Mouse (Mus musculus) left cerebral cortex, adult 2 months (tissue): ENCODE results near the gene Ring1. TPM values are rescaled to one million over a fixed set of nuclear protein-coding genes. Genes with fewer than 3 reads are reported as not detected.

ENCODE experiments used
- DNase-seq, 2 experiments: peaks; one replicate each; pipeline ENCODE4 v3.0.0; 2021 to 2022; ENCODE audit warnings: low spot score in 2 of 2, mixed read lengths in 1 of 2; ENCODE audit errors: extremely low spot score in 1 of 2
- H3K27ac ChIP-seq: fragments of 200-600 bp; 2 replicates; pipeline ENCODE4 v1.8.1; 2022
- H3K4me3 ChIP-seq: fragments of 200-600 bp; 2 replicates; pipeline ENCODE4 v1.8.1; 2022
- CTCF ChIP-seq: fragments of 200-600 bp; IDR thresholded peaks from 2 replicates; pipeline ENCODE4 v1.8.1; 2022; ENCODE audit warnings: antibody characterized with exemption, mild to moderate bottlenecking, moderate library complexity
- intact Hi-C: fragments of 180-260 bp; cut with DNase I; formaldehyde crosslinking; loops from one replicate; pipeline ENCODE4 v1.15.1; 2025
- total RNA-seq, 2 experiments: library from RNA; stranded (reverse); gene quantifications; 2 replicates each; pipeline ENCODE4 v1.2.3; 2021

Gene Ring1
- total RNA-seq, 2 experiments from 2014 or later: 34.8 to 44.9 TPM

DNA sequence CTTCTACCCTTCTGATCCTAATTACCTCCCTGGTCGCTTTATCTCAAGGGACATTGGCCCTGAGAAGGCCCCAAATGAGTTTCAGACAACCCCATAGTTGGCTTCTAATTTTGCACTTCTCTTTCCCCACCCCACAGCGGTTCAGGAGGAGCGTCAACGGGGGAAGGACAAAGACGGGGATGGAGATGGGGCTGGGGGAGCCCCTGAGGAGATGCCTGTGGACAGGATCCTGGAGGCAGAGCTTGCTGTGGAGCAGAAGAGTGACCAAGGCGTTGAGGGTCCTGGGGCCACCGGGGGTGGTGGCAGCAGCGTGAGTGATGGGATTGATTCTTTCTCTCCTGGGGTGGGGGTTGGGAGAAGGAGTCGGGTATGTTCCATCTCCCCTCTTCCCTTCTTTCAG, 11.0 kb upstream of the Ring1 start:
- Histone ChIP-seq H3K27ac (no peak overlapping the region), H3K4me3 (no peak overlapping the region)
- intact Hi-C loops: no loop called here
- TF ChIP-seq CTCF: no peak
- no peak for DNase-seq

- Histone ChIP-seq H3K27ac (no peak overlapping the region), H3K4me3 (no peak overlapping the region)
- peak in 1 of 2 experiments; percentile 67 for DNase-seq
- TF ChIP-seq CTCF: peak; percentile 77
- intact Hi-C loops: loop anchor here (5.0 kb wide), 1 partner anchor 558 kb away; the partner anchor contains the start of gene Pbx2
Measured at GRCm38 (mm10) chr17:34034064-34034463, 9.6 kb upstream of the Ring1 start.

DNA sequence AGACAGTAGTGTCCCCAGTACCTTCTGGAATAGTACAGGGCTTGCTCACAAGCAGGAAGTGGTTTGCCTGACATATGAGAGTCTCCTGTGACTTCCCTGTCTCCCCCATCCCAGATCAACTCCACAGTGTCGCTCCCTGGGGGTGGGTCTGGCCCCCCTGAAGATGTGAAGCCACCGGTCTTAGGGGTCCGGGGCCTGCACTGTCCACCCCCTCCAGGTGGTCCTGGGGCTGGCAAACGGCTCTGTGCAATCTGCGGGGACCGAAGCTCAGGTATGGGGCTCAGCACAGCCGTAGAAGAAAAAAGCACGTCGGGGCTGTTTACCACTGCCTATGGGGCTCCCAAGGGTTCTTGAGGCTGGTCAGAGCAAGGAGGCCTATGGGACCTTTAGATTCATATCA, 9.0 kb upstream of the Ring1 start:
- DNase-seq: no peak
- no peak overlapping the region for H3K4me3 ChIP-seq
- H3K27ac ChIP-seq: no peak overlapping the region; the same call in 1 of the 2 replicates
- intact Hi-C loops: loop anchor here (2.0 to 5.0 kb wide), 3 partner anchors 43 to 559 kb away; partner anchors contain the start of genes H2-DMa and Pbx2
- no peak for TF ChIP-seq CTCF

DNA sequence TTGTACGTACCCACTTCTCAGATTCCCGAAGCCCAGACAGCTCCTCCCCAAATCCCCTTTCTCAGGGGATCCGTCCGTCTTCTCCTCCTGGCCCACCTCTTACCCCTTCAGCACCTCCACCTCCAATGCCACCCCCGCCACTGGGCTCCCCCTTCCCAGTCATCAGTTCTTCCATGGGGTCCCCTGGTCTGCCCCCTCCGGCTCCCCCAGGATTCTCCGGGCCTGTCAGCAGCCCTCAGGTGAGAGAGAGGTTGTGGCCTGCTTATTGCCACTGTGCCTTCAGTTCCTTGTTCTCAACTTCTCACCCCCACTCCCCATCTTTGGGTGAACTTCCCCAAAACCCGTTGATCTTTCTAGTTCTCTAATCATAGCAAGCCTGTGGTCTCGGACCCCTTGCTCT, 8.3 kb upstream of the Ring1 start:
- no peak for DNase-seq
- intact Hi-C loops: loop anchor here (2.0 to 5.0 kb wide), 3 partner anchors 44 to 559 kb away; partner anchors contain the start of genes H2-DMa and Pbx2

DNA sequence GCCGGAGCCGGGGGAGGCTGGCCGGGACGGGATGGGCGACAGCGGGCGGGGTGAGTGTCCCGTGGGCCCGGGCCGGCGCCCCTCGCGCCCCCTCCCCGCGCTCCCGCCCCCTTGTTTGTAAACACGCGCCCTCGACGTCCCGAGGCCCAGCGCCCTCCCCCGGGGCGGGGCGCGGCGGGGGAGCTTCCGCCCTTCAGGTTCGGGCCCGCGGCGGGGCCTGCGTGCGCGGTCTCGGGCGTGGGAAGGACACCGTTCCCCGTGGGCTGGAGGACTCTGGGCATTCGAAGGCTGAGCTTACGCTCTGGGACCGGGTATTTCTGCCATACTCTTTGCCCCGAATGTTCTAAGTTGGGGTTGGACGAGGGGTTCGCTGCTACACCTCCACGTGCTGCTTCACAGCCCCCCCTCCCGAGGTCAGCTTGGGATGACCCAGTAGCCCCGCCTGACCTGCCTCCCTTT, 7.7 kb upstream of the Ring1 start:
- intact Hi-C loops: loop anchor here (2.0 to 5.0 kb wide), 3 partner anchors 45 to 560 kb away; partner anchors contain the start of genes H2-DMa and Pbx2
- TF ChIP-seq CTCF: no peak

More for the DNA sequence above, 8.3 kb upstream of the Ring1 start:
- H3K27ac ChIP-seq: peak overlapping the region; percentile 98; the same call in 1 of the 2 replicates
- TF ChIP-seq CTCF: no peak
- peak overlapping the region; percentile 82 for H3K4me3 ChIP-seq

GRCm38 (mm10) chr17:34031465-34032173, 7.1 kb upstream of the Ring1 start, which contains the start of the genes Slc39a7 and Rxrb:
Gene Slc39a7 (minus strand): TSS chr17:34031682.
Gene Rxrb (plus strand): TSS chr17:34031812.
- peak; percentile 98 to 99 for DNase-seq
- intact Hi-C loops: loop anchor here (2.0 to 5.0 kb wide), 3 partner anchors 45 to 561 kb away; partner anchors contain the start of genes H2-DMa and Pbx2
- Histone ChIP-seq H3K27ac (peak within 1 kb of the TSS; percentile 98), H3K4me3 (peak within 1 kb of the TSS; percentile 82)
- TF ChIP-seq CTCF: no peak; the same call in 1 of the 2 replicates

More for the DNA sequence above, 7.7 kb upstream of the Ring1 start:
- peak in 1 of 2 experiments; percentile 67 for DNase-seq
- Histone ChIP-seq H3K4me3 (peak overlapping the region; percentile 82), H3K27ac (peak overlapping the region; percentile 98)

DNA sequence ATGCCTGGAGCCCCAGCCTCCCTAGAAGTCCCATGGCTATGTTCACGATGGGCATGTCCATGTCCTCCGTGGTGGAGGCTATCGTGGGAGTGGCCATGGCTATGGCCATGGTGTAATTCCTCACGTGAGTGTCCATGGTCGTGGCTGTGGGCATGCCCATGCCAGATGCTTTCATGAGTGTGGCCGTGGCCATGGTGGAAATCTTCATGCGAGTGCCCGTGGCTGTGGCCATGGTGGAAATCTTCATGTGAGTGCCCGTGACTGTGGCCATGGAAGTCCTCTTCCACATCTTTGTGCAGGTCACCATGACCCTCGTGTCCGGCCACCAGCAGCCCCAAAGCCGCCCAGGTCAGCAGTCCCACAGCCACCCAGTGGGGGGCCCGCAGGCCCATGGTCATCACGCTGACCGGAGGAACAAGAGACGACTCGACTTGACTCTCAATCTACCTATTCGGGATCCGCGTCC, 6.4 kb upstream of the Ring1 start:
- no peak; the same call in none of the 2 replicates for TF ChIP-seq CTCF
- no peak for DNase-seq
- Histone ChIP-seq H3K27ac (peak overlapping the region; percentile 98), H3K4me3 (peak overlapping the region; percentile 82)
- intact Hi-C loops: loop anchor here (5.0 kb wide), 1 partner anchor 561 kb away; the partner anchor contains the start of gene Pbx2

DNA sequence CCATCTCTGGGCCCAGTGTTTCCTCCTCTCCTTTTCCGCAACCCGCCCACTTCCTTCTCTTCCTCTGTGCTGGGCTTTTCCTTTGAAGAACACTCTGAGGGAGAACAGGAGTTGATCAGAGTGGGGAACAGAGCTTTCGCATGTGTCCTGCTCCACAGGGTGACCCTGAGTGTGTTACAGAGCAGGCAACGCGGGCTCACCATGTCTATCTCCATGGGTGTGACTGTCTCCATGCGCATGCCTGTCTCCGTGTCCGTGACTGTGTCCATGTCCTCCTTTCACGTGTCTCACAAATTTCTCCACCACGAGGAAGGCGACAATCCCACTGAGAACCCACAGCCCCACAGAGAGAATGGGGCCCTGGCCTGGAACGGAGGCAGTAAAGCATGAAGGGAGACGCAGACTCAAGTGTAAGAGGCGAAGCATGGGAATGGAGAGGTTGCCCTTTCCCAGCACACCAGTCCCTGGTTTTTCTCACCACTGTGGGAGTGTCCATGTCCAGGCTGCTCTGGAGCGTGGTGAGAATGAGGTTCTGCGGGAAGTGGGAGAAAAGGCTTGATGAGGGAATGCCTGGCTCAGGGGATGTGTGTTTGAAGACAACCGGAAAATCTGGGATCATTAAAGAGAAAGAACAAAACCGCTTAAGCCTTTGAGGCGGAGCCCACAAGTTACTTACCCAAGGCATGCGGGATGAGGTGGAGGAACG, 5.6 kb upstream of the Ring1 start:
- Histone ChIP-seq H3K4me3 (peak overlapping the region; percentile 82), H3K27ac (no peak overlapping the region)
- DNase-seq: no peak
- intact Hi-C loops: loop anchor here (5.0 kb wide), 1 partner anchor 562 kb away; the partner anchor contains the start of gene Pbx2
- no peak for TF ChIP-seq CTCF

- intact Hi-C loops: no loop called here
- no peak overlapping the region for H3K4me3 ChIP-seq
- TF ChIP-seq CTCF: no peak
- no peak for DNase-seq
- no peak overlapping the region for H3K27ac ChIP-seq
Measured at GRCm38 (mm10) chr17:34029150-34029889, 4.8 kb upstream of the Ring1 start.

- DNase-seq: no peak
- Histone ChIP-seq H3K27ac (no peak overlapping the region), H3K4me3 (no peak overlapping the region)
- intact Hi-C loops: no loop called here
- TF ChIP-seq CTCF: no peak
Measured at GRCm38 (mm10) chr17:34028501-34029149, 4.1 kb upstream of the Ring1 start.
